10 mouse cellular contexts compared by ENCODE assay signal in genomic region chr7:108950312-108950761, GRCm38 (mm10). TPM values are rescaled to one million over a fixed set of nuclear protein-coding genes. Genes with fewer than 3 reads are reported as not detected.
DNase-seq lines count a peak whose midpoint lies in the region; ATAC-seq and TF ChIP-seq lines count a peak whose summit lies in the region.
"Had no signal": no experiment of that assay in that cellular context is flagged by ENCODE, and none has a peak within 500 bp of the region (broad histone marks: within the 10 kb centered on the region; RNA-seq: fewer than 3 reads in every experiment).

Gene Tub (plus strand): TSS chr7:108950338.

- ATAC-seq in kidney, embryonic 16.5 days (ENCODE audit: low FRiP score, low TSS enrichment), result peak; percentile 57
- peak; percentile 62 for ATAC-seq in limb, embryonic 14.5 days (ENCODE audit: low FRiP score, low read depth)
- ATAC-seq in stomach, postnatal 0 days (ENCODE audit: low FRiP score, low TSS enrichment), result 0 out of 2 replicates have a peak, but pooled peaks have one; percentile 38

- DNase-seq in spleen, adult 18-20 months, result peak; percentile 31 to 42
- no peak for DNase-seq in spleen, postnatal 4 days (ENCODE audit: low spot score in 2 of 2)
- peak; percentile 86 for DNase-seq in embryo, embryonic 11 days
- DNase-seq in heart, adult 9 months (ENCODE audit: low spot score in 2 of 2), result peak; percentile 12 to 22
- DNase-seq in limb, embryonic 14.5 days (ENCODE audit: low spot score), result peak; percentile 40
- DNase-seq in natural killer cell, adult 2 months (ENCODE audit: low spot score in 2 of 2), result peak; percentile 34 to 68
- DNase-seq in stomach, postnatal 0 days (ENCODE audit: low spot score), result peak; percentile 32

- H3K9me3 ChIP-seq in kidney, embryonic 16.5 days (ENCODE audit: low read length), result no peaks in the 10 kb centered on the region
- H3K9me3 ChIP-seq in limb, embryonic 14.5 days (ENCODE audit: control insufficient read depth, low read length), result no peaks in the 10 kb centered on the region
- no peaks in the 10 kb centered on the region for H3K9me3 ChIP-seq in stomach, postnatal 0 days (ENCODE audit: control insufficient read depth, low read length)

- no peak within 1 kb of the TSS for H3K27ac ChIP-seq in kidney, embryonic 16.5 days (ENCODE audit: low read length)
- no peak within 1 kb of the TSS for H3K27ac ChIP-seq in limb, embryonic 14.5 days (replicated peaks; ENCODE audit: low read depth, low read length)
- H3K27ac ChIP-seq in stomach, postnatal 0 days (replicated peaks), result no peak within 1 kb of the TSS

- H3K36me3 ChIP-seq in kidney, embryonic 16.5 days (ENCODE audit: insufficient read depth, low read length), result peaks cover 5% of the 10 kb centered on the region; the same call in 1 of the 2 replicates
- H3K36me3 ChIP-seq in limb, embryonic 14.5 days (ENCODE audit: control insufficient read depth, insufficient read depth, low read length), result peaks cover 5% of the 10 kb centered on the region; the same call in 1 of the 2 replicates
- no peaks in the 10 kb centered on the region for H3K36me3 ChIP-seq in stomach, postnatal 0 days (ENCODE audit: control insufficient read depth, insufficient read depth, low read length)

- peaks cover 49% of the 10 kb centered on the region for H3K27me3 ChIP-seq in kidney, embryonic 16.5 days (ENCODE audit: insufficient read depth, low read length)
- peaks cover 29% of the 10 kb centered on the region for H3K27me3 ChIP-seq in limb, embryonic 14.5 days (ENCODE audit: control insufficient read depth, insufficient read depth, low read length)
- H3K27me3 ChIP-seq in stomach, postnatal 0 days (ENCODE audit: control insufficient read depth, insufficient read depth, low read length), result no peaks in the 10 kb centered on the region; the same call in 1 of the 2 replicates

- H3K9ac ChIP-seq in kidney, embryonic 16.5 days (replicated peaks; ENCODE audit: low read length), result peak within 1 kb of the TSS; percentile 36
- H3K9ac ChIP-seq in limb, embryonic 14.5 days (ENCODE audit: low read depth, low read length, severe bottlenecking), result peak within 1 kb of the TSS; percentile 52
- peak within 1 kb of the TSS; percentile 18; the same call in 1 of the 2 replicates for H3K9ac ChIP-seq in stomach, postnatal 0 days (ENCODE audit: low read length)

- H3K4me2 ChIP-seq in kidney, embryonic 16.5 days (replicated peaks; ENCODE audit: low read depth, low read length), result peak within 1 kb of the TSS; percentile 91
- peak within 1 kb of the TSS; percentile 90 for H3K4me2 ChIP-seq in limb, embryonic 14.5 days (replicated peaks; ENCODE audit: low read depth, low read length, severe bottlenecking)
- peak within 1 kb of the TSS; percentile 64 for H3K4me2 ChIP-seq in stomach, postnatal 0 days (replicated peaks; ENCODE audit: low read depth)

- no peak for TF ChIP-seq EP300 in stomach, postnatal 0 days (optimal IDR thresholded peaks at IDR 0.05)

- TF ChIP-seq CTCF in stomach, postnatal 0 days (IDR thresholded peaks at IDR 0.05; ENCODE audit: low read depth), result no peak

- under 1% methylated on average over 37 of the region's 44 CpGs for WGBS in kidney, embryonic 16.5 days
- WGBS in limb, embryonic 14.5 days, result under 1% methylated on average over 13 of the region's 44 CpGs
- whole genome bisulfite sequencing in stomach, postnatal 0 days, result 1% methylated on average over 44 of the region's 44 CpGs

- peak within 1 kb of the TSS; percentile 54 for H3K4me3 ChIP-seq in kidney, embryonic 16.5 days (ENCODE audit: low read length)
- H3K4me3 ChIP-seq in limb, embryonic 14.5 days (replicated peaks; ENCODE audit: low read length), result peak within 1 kb of the TSS; percentile 51
- H3K4me3 ChIP-seq in stomach, postnatal 0 days (ENCODE audit: low read depth, low read length), result peak within 1 kb of the TSS; percentile 37
- H3K4me3 ChIP-seq: myocyte had no signal

- H3K4me1 ChIP-seq in kidney, embryonic 16.5 days (ENCODE audit: insufficient read depth, low read length), result peaks cover 16% of the 10 kb centered on the region
- no peaks in the 10 kb centered on the region for H3K4me1 ChIP-seq in limb, embryonic 14.5 days (ENCODE audit: control insufficient read depth, insufficient read depth, low read length)
- H3K4me1 ChIP-seq in stomach, postnatal 0 days (replicated peaks; ENCODE audit: control insufficient read depth, insufficient read depth), result no peaks in the 10 kb centered on the region

- no peak for TF ChIP-seq POLR2A in limb, embryonic 14.5 days (IDR thresholded peaks at IDR 0.05; ENCODE audit: borderline replicate concordance, extremely low read depth, insufficient read depth, insufficient read length)

RNA-seq across cellular contexts. Expression of gene Tub, which starts in this region (rescaled TPM):
- polyA plus RNA-seq in kidney, embryonic 16.5 days (2015; fragmentation: Nextera tagmentation; extraction: Ambion mirVana), result 1.00 and 1.7 TPM in 2 replicates
- 14.1 and 15.5 TPM in 2 replicates for polyA plus RNA-seq in limb, embryonic 14.5 days (2012; rRNA removed)
- 4.0 TPM in 2 replicates for polyA plus RNA-seq in limb, embryonic 14.5 days (2014; fragmentation: Nextera tagmentation; extraction: Ambion mirVana)
- 0.75 and 0.90 TPM in 2 replicates for polyA plus RNA-seq in stomach, postnatal 0 days (2015; fragmentation: Nextera tagmentation; extraction: Ambion mirVana)
- polyA plus RNA-seq: G1E, myocyte had no signal

Comparison
In these comparisons a context has a peak if more than half of its experiments do, and no peak if none do; other contexts are left out.
1. DNase-seq: peak in spleen, adult 18-20 months (2 of 2), embryo, embryonic 11 days (single experiment), heart, adult 9 months (2 of 2), limb, embryonic 14.5 days (single experiment) and natural killer cell, adult 2 months (2 of 2); none in spleen, postnatal 4 days (0 of 2).
2. Peak in DNase-seq, ATAC-seq, H3K4me3 ChIP-seq, H3K9ac ChIP-seq and H3K4me2 ChIP-seq in stomach, postnatal 0 days; RNA of the gene not detected or under 1 TPM.
3. Peak in every context shown above with its lines, with median percentiles within 50 percentile points of each other: ATAC-seq, H3K4me2 ChIP-seq, H3K4me3 ChIP-seq and H3K9ac ChIP-seq.